Mouse (Mus musculus) mesoderm, embryonic 11.5 days (tissue): ENCODE data around the gene 1110032A03Rik.

Source experiments
- DNase-seq: peaks from one replicate; pipeline ENCODE4 v3.0.0-alpha.2; 2012; ENCODE audit warnings: low read depth, low spot score

1110032A03Rik gene

GRCm38 (mm10) chr9:50734989-50735388 lies 40.3 kb downstream of the 1110032A03Rik start:
- DNase-seq = peak; percentile 69

GRCm38 (mm10) chr9:50732560-50732959 lies 42.8 kb downstream of the 1110032A03Rik start:
- DNase-seq = no peak

- no peak for DNase-seq
Observed at GRCm38 (mm10) chr9:50729600-50729999, 45.7 kb downstream of the 1110032A03Rik start.

GRCm38 (mm10) chr9:50727925-50728651 lies 47.2 kb downstream of the 1110032A03Rik start:
- DNase-seq = peak; percentile 87

GRCm38 (mm10) chr9:50727171-50727924 lies 48.0 kb downstream of the 1110032A03Rik start:
- peak; percentile 59 for DNase-seq

- peak; percentile 61 for DNase-seq
Observed at GRCm38 (mm10) chr9:50725921-50726590, 49.3 kb downstream of the 1110032A03Rik start.

- no peak for DNase-seq
Observed at GRCm38 (mm10) chr9:50724661-50725330, 50.5 kb downstream of the 1110032A03Rik start.

GRCm38 (mm10) chr9:50724147-50724546 lies 51.2 kb downstream of the 1110032A03Rik start:
- DNase-seq = no peak

- no peak for DNase-seq
Observed at GRCm38 (mm10) chr9:50723406-50723805, 51.9 kb downstream of the 1110032A03Rik start.

GRCm38 (mm10) chr9:50722451-50722911 lies 52.8 kb downstream of the 1110032A03Rik start:
- no peak for DNase-seq

- no peak for DNase-seq
Observed at GRCm38 (mm10) chr9:50721061-50721460, 54.3 kb downstream of the 1110032A03Rik start.

- DNase-seq = no peak
Observed at GRCm38 (mm10) chr9:50718878-50719277, 56.4 kb downstream of the 1110032A03Rik start.

GRCm38 (mm10) chr9:50714188-50714587 lies 61.1 kb downstream of the 1110032A03Rik start:
- DNase-seq = no peak
